Mouse (Mus musculus) gastrocnemius, postnatal 4 days (tissue): ENCODE measurements around the gene Alpl. TPM values are rescaled to one million over a fixed set of nuclear protein-coding genes. Genes with fewer than 3 reads are reported as not detected.
A peak's percentile ranks its signal among the peaks of the same experiment; 100 is the strongest.

Source experiments
- DNase-seq, 2 experiments: peaks; one replicate each; pipeline ENCODE4 v3.0.0; 2021 to 2022; ENCODE audit warnings: low spot score in 2 of 2, mixed read lengths in 2 of 2
- total RNA-seq, 2 experiments: library from RNA; stranded (reverse); gene quantifications; 2 replicates each; pipeline ENCODE4 v1.2.3; 2021

Alpl gene
- total RNA-seq, 2 experiments from 2014 or later = 1.3 to 1.5 TPM

DNA sequence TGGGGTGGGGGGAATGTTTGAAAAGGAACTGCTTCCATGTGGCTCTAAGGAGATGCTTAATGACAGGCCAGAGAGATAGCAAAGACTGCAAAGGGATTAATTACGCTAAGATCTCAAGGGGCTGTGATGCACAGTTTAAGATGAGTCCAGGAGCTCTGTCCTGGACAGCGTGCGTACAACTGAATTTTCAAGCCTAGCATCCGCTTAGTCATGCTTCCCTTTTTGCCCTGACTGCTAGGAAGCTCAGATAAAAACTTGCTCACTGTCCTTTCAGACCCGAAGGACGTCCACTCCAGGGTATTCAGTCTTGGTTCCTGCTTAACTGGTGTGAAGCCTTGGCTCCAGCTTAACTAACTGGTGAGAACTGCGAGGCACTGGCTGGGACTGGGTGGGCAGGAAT is 55.8 kb downstream of the Alpl start:
- no peak for DNase-seq

DNA sequence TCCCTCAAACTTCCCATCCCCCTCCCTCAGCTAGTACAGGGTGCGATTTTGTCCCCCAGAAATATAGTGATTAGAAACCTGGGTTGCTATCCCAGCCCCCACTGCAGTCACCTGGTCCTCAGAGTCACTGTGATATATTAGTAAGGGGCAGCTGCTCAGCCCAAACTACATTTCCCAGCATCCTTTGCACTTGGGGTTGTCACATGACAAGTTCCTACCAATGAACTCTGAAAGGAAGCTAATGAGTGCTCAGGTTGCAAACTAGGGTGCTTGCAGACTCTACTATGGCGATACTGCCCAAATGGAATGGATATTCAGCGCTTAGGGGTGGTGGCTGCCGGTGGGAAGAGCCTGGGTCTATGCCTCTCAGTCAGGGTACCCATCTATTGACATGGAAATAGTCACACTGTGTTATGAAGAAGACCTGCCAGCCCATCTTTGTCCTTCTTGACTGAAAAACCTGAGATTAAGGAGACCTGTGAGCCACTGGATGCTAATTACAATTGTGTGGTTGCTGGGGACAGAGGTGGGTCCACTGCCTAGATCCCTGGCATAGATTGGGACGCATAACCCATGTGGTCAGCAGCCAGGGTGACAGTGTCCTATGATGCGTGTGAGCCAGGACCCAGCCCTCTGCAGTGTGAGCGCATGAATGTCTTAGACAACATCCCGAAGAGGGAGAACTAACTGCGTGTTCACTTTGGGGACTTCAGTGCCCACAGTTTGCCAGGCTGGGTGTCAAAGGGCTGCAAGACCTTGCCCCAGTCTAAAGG is 56.8 kb downstream of the Alpl start:
- no peak for DNase-seq

DNA sequence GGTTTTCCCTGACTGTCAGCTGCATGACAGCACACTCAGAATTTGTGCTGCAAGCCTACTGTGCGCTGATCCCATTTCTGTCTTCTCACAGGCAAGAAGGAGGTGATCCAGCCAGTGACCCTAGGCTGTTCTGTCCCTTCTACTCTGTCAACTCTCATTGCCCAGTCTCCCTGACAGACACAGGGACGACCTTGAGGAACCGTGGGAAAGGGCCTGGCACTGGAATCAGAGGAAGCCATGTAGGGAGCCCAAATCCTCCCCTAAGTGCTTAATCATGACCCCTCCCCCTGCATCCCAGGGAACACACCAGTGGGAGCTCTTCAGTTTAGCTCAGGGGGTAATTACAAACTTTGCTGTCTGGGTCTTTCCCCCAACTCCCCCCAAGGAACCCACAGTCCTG is 58.4 kb downstream of the Alpl start:
- no peak for DNase-seq

DNA sequence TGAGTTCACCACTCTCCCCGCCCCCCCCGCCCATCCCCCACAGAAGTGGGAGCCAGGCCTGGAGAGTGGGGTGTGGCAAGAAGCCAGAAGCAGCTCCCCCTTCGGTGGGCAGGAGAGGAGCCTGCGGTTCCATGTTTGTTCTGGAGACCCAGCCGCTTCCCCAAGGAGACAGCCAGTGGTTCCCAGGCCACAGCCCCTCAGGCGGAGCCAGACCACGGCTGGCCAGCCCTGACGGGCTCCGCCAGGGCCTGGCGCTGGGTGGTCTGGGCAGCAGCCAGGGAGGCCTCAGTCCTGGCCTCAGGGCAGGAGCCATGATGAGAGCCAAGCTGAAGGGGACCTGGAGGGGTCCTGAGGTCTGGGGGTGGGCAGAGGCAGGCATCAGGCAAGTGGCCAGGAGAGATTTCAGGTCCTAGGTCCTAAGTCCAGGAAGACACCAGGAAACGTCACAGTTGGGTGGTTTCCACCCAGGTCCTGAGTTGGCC is 59.9 kb downstream of the Alpl start:
- no peak for DNase-seq

DNA sequence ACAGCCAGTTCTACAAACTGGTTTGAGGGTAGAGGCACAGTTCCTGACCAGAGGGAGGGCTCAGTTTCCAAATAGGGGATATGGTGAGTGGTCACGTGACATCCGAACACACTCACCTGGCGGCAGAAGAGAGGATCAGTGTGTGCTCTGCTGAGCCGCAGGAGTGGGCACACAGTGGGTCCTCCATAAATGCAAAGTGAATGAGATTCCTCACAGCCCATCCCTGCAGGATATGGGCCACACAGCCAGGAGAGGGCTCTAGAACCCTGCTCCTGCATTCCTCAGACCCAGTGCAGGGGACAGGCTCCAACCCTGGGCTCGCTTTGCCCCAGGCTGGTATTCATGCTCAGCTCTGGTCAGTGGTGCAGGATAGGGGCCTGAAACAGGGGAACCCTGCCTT is 62.7 kb downstream of the Alpl start:
- DNase-seq = no peak

DNA sequence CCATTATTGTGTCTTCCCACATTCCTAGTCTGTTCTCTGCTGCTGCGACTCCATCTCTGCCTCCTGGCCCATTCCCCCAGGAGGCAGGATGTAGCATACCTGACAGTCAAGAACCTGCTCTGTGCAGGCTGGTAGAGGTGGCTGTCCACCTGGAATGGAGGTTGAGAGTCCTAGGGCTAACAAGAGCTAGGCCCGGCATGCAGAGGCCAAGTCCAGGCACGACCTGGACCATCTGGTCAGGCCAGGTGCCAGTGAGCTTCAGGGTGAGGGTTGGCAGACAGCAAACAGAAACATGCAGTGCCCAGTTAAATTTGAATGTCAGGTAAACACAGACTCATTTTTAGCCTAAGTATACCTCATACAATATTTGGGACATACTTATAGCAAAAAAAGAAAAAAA is 63.2 kb downstream of the Alpl start:
- DNase-seq = no peak

DNA sequence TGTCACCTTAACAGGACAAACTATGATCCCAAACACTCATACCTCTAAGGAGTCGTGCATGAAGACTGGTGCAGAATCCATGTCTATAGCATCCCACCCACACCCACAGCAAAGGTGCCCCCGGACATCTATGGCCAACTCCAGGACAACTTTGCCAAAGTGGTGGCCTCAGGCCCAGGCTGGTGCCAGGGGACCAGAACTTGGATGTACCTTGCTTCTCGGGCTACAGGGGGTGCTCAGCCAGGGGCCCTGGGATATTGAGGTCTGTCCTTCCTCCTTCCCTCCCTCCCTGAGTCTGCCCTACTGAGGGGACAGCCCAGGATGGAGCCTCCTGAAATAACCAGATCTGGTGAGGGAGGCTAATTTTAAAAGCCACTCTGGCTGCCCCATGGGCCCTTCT is 63.8 kb downstream of the Alpl start:
- DNase-seq = no peak

DNA sequence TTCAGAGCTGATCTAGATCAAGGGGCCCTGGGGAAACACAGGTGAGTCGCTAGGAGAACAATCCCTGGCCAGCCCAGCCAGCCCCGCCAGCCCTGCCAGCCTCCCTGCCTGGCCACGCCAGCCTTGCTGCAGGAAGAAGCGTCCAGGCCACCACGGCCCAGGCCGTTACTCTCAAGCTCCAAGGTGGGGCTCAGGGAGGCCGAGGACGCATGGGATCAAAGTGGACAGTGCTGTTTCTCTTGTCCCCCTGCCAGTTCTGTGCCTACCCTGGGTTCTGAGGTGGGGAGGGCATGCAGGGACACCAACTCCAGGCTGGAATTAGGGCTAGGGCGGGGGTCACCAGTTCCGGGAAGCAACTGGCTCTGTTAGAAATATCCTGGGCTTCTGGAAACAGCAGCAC is 64.3 kb downstream of the Alpl start:
- DNase-seq = no peak

DNA sequence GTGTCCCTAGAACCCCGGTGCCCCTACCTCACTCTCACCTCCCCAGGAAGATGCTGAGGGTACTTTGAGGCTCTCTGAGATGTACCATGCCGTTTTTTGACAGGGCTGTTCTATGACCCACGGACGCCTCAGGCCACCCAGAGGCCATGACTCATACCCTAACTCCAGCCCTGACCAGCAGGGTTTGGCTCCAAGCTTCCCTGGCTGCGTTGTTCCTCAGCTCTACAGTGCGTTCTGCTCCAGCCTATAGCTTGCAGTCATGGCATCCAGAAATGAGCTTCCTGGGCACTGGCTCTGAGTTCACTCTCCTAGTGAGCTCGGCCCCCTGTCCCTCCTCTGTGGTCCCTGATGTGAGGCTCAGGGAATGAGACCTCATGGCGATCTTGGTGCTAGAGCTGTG is 65.4 kb downstream of the Alpl start:
- DNase-seq = no peak

DNA sequence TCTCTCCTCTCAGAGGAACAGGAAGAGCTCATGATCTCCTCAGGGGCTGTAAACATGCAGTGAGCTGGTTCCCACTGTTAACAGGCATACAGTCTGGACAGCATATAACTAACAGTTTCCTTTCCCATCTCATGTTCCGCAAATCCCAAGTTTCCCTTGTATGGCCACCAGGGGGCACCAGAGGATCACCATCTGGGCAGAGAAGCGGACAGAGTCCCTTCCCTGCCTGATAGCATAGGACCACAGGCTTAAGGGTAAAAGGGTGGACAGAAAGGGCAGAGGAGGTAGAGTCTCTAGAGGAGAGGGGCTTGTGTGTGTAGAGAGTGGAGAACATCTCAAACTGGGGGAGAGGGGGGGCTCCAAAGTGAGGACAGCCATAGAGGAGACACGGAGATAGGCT is 66.0 kb downstream of the Alpl start:
- peak; percentile 83 to 87 for DNase-seq

DNA sequence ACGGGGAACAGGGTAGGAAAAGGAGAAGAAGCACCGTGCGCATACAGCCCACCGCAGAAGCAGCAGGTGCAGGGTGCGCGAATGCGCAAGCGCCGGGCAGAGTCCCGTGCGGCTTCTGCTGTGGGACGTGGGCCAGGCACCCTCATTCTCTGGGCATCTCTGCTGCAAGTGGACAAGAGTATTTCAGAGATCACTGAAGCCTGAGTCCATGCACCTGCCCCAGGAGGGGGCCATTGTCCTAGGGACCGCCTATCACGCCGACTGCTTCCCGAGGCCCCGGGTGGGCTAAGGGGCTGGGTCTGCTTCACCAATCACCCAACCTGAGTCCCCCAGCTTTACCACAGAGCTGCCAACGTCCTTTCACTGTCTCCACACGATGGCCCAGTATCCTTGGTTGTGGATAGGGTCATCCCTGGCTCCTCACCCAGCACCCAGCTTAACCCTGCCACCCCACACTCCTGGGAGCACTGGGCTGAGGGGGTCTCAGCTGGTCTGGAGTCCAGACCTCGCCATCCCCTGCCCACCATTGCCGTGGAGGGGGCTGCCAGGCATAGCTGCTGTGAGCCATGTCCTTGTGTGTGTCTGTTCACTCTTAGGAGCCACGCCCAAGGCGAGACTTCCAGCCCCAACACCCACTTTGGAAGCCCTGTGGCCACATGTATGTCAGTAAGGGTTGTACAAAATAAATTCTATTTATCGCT is 66.9 kb downstream of the Alpl start:
- DNase-seq = no peak

DNA sequence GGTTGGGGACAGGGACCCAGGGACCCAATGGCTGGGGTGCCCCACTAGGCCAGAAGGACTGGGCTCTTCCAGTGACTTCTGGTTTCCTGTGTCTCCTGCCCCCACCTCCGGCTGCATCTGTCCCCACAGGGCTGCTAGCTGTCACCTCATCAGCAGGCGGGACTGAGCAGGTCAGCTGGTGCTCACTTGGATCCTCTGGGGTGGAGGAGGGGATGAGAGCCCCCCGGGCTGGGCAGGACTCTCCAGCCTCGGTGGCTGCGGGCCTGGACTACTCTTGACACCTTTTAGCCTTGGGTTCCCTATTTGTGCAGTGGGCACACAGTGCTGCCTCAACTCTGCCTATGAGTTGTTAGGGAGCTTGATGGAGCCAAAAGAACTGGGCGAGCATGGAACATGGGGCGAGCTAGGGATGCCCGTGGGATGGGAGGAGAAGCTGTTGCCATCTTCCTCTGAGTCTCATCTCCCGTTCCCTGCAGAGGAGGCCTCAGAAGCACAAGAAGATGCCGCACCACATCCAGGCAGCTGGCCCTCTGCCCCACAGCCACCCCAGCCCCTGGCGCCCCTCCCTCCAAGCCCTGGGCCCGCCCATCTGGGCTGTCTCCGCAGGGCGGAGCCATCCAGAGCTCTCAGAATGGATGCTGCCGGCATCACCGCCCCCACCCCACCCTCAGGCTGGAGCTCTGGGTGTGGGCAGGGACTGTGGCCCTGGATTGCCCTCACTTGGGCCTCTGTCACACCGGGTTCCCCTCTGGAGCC is 67.6 kb downstream of the Alpl start:
- DNase-seq = no peak

DNA sequence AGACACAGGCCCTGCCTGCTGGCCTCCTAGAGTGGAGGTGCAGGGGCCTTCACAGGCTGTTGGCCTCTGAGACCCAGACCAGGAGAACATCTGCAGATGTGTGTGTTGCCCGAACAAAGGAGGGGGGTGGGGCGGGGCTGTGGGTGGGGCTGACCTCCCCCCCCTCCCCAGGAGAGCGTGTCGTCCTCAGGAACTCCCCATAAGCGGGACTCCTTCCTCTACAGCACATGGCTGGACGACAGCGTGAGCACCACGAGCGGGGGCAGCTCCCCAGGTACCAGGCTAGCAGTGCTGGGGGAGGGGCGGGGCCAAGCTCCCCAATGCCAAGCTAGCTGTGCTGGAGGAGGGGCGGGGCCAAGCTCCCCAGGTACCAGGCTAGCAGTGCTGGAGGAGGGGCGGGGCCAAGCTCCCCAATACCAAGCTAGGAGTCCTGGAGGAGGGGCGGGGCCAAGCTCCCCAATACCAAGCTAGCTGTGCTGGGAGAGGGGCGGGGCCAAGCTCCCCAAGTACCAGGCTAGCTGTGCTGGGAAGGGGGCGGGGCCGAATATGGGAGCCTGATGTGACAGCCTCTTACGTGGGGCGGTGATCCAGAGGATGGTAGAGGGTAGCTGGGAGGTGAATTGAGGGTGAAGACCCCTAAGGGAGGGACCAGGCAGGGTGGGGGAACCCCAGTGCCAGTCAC is 68.5 kb downstream of the Alpl start:
- DNase-seq = no peak

DNA sequence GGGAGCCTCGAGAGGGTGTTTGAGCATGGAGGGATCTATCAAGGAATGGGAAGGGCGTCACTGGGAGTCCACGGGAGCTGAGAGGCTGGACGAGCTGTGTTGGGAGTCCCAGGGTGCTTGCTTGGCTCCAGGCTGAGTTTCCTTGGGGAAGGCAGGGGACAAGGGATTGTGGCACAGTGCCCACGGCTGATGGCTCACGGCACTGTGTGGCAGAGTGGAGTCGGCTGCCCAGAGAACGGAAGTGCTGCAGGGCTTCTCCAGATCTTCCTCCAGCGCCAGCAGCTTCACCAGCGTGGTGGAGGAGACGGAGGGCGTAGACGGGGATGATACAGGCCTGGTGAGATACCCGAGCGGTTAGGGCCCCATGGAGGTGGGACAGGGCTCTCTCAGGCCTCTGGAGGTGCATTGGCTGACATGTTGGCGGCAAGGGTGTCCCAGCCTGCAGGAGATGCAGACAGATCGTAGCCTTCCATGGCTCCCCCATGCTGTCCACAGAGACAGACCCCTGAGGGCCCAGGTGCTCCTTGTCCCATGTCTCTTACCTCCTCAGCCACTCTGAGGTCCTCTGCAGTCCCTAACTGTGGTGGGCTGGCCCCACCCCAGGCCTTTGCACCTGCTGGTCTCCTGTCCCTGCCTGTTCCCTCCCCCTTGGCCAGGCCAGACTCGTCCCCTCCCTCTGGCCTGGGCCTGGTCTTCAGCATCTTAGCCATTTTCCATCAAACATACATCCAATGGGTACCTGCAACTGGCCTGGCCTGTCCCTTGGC is 69.3 kb downstream of the Alpl start:
- no peak for DNase-seq

DNA sequence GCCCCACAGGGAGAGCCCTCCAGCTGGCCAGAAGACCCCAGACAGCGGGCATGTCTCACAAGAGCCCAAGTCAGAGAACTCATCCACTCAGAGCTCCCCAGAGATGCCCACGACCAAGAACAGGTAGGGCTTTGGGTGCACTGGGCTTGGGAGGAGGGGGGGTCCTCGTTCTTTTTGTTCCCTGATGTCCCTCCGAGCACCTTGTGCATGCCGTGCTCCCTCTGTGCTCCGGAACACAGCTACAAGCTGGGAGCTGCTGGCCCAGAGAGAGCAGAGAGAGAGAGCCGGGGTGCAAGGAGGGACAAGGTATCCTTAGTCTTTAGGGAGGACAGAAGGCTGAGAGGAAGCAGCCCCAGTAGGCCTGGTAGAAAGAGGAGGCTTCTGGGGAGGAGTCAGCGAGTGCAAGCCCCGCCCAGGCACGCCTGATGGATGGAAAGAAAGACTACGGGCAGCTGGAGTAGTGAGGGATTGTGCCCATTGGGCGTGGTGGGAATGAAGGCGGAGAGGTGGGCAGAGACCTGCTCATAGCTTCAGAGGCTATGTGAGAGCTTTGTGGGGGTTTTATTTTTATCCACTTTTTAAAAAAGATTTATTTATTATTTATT is 70.5 kb downstream of the Alpl start:
- no peak for DNase-seq

DNA sequence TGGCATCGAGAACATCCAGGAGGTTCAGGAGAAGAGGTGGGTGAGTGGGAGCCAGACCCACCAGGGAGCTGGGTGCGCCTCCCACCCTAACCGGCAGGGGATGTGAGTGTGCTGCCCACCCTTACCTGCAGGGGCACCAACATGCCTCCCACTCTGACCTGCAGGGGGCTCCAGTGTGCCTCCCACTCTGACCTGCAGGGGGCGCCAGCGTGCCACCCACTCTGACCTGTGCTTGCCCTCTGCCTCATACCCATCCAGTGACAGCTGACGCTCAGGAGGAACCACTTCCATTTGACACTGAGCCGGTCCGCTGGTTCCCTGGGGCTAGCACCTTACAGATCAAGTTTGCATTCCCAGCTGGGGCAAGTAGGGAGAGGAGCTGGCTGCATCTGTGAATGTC is 71.4 kb downstream of the Alpl start:
- DNase-seq = peak; percentile 50 to 57

DNA sequence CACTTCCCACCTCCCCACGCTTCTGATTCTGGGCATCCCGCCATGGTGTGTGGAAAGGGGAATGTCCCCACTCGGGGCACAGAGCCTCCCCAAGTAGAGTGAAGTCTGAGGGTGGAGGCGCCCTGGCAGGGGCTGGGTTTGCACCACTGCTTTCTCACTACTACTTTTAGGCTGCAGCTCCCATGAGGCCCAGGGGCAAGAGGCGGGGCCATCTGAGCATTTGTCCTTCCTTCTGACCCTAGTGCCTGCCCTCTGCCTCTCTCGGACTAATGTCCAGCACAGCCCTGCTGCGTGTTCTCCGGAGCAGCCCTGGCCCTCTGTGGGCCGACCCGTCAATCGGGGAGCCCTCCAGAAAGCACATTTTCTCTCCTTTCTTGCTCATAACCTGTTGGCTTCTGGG is 72.0 kb downstream of the Alpl start:
- no peak for DNase-seq

DNA sequence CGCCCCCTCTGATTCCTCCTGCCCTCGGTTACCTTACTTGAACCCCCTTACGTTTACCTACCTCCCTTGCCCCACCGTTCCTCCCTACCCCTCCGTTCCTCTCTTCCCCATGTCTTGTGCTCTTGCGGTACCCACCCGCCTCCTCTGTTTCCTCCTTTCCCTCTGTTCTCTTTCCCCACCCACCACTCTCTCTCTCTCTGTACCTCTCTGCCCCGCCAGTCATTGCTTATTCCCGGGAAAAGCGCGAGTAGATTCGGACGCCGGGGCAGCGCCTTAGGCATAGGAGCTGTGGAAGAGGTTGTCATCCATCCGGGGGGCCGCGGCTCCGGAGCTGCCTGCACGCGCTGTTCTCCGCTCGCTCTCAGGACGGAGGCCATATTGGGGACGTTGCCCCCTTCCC is 72.7 kb downstream of the Alpl start:
- DNase-seq = no peak

DNA sequence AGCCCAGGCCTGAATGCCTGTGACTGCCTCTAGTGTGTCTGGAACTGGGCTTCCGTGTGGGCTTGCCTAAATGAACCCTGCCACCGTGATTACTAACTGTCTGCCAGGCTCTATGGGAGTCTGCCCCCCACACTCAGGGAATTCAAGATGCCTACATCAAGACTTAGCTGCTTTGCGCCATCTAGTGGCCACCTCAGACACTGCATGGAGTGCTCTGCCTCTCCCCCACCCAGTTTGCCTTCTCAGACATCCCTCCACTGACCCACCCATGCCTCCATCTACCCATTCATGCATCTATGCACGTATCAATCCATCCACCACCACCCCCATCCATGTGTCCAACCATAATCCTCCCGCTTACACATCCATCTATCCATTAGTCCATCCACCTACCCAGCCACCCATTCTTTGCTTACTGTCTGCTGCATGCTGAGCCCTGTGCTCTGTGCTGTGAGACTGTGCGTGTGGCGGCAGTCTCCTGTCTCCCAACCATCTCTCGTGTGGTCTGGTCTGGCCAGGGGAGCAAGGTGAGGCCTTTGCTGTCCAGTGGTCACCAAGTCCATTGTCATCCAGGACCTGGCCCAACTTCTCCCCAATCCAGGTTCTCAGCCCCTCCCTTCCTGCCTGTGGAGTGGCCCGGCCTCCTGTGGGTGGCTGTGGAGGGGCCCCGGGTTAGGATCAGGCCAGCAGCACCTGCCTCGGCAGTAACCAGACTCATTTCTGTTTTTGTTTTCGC is 73.3 kb downstream of the Alpl start:
- DNase-seq = peak in 1 of 2 experiments; percentile 65

DNA sequence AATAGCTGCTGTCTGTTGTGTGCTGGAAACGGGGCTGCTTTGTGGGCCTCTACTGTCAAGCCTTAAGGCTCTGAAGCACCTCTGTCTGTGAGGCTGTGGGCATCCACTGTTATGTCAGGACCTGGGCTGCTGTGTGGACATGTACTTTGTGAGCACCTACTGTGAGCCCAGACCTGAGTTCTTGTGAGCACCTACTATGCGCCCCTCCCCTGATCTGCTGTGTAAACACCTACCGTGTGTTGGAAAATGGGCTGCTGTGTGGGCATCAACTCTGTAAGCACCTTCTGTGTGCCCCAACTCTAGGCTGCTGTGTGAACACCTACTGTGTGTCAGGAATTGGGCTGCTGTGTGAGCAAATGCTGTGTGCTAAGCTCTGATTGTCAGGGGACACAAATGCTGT is 74.0 kb downstream of the Alpl start:
- no peak for DNase-seq
